Mouse (Mus musculus): ENCODE measurements around the gene Gpr137c.

DNA sequence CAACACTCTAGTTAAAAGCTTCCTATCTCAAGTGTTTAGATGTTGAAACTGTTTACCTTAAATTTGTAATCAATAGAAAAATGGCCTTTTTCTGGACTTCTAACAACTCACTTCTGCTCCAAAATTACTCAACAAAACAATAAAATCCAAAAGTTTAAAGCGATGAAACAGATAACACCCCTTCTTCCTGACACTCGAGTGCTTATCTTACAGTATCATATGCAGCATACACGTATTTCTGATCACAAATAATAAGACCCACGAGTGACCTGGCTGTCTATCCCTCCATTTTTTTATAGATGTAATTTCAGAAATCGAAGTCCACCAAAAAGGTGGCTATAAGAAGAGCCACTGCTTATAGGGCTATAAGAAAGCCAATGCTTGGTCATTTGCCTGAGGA is 97.4 kb downstream of the Gpr137c start:
- TF ChIP-seq CTCF (IDR thresholded peaks at IDR 0.05) = no peak
- no peak for TF ChIP-seq EP300 (IDR thresholded peaks at IDR 0.05)
